Mouse (Mus musculus) embryonic fibroblast, embryonic 13.5 days (primary cell): ENCODE measurements at regions not wholly inside any gene's neighbourhood (a gene's known extent, or its start where the extent isn't known, plus 50 kb on each side); places are given as distances from the start of the nearest gene placed in this dataset.

Experiments used
- CTCF ChIP-seq: IDR thresholded peaks from 2 replicates; pipeline ENCODE4 v1.5.1; 2011; ENCODE audit warnings: mild to moderate bottlenecking, control low read depth, low read length, moderate library complexity, borderline replicate concordance; ENCODE audit not compliant: insufficient read depth
- POLR2A ChIP-seq: IDR thresholded peaks from 2 replicates; pipeline ENCODE4 v1.6.1; 2011; ENCODE audit warnings: low read depth, mild to moderate bottlenecking, control low read depth, low read length, moderate library complexity

DNA sequence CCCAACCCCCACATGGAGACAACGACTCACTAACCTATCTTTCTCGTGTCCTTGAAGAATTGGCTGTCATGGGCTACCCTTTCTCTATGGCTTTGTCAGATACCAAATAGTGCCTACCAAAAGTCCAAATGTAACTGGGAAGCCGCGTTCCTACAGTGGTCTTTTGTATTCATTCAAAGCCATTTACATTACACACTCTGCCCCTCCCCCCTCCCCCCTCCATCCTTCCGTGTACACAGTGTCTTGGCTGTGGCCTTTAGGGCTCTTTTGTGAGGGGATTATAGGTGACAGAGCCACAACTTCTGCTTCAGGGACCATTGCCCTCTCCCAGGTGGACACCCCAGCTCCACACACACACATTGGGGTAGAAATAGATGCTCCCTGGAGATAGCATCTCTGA is 544.6 kb upstream of the 3110018I06Rik start:
- no peak for TF ChIP-seq CTCF
- no peak for TF ChIP-seq POLR2A
